Mouse (Mus musculus): Measurements from ENCODE around the gene Gm13199.

Gm13199 gene

GRCm38 (mm10) chr2:5862834-5863233 lies at the start of gene Gm13199:
Gene Gm13199, minus strand, starts transcription at chr2:5862934.
- no peak for DNase-seq (ENCODE audit: low read depth, low spot score)

- no peak for DNase-seq (ENCODE audit: low read depth, low spot score)
Observed at GRCm38 (mm10) chr2:5911282-5911965, 48.7 kb upstream of the Gm13199 start.

GRCm38 (mm10) chr2:5906625-5907024 lies 43.9 kb upstream of the Gm13199 start:
- peak; percentile 61 for DNase-seq (ENCODE audit: low read depth, low spot score)

GRCm38 (mm10) chr2:5906092-5906491 lies 43.4 kb upstream of the Gm13199 start:
- peak; percentile 12 for DNase-seq (ENCODE audit: low read depth, low spot score)

- no peak for DNase-seq (ENCODE audit: low read depth, low spot score)
Observed at GRCm38 (mm10) chr2:5900145-5900544, 37.4 kb upstream of the Gm13199 start.

- peak; percentile 98 for DNase-seq (ENCODE audit: low read depth, low spot score)
Observed at GRCm38 (mm10) chr2:5894843-5895570, 32.3 kb upstream of the Gm13199 start, which contains the start of gene Sec61a2. Gene Sec61a2, minus strand, starts transcription at chr2:5895432.

GRCm38 (mm10) chr2:5894296-5894695 lies 31.6 kb upstream of the Gm13199 start:
- no peak for DNase-seq (ENCODE audit: low read depth, low spot score)

- DNase-seq (ENCODE audit: low read depth, low spot score), result no peak
Observed at GRCm38 (mm10) chr2:5889412-5889811, 26.7 kb upstream of the Gm13199 start.

- no peak for DNase-seq (ENCODE audit: low read depth, low spot score)
Observed at GRCm38 (mm10) chr2:5888865-5889264, 26.1 kb upstream of the Gm13199 start.

GRCm38 (mm10) chr2:5877446-5877845 lies 14.7 kb upstream of the Gm13199 start:
- no peak for DNase-seq (ENCODE audit: low read depth, low spot score)

GRCm38 (mm10) chr2:5869746-5870145 lies 7.0 kb upstream of the Gm13199 start:
- no peak for DNase-seq (ENCODE audit: low read depth, low spot score)

- no peak for DNase-seq (ENCODE audit: low read depth, low spot score)
Observed at GRCm38 (mm10) chr2:5867681-5868080, 4.9 kb upstream of the Gm13199 start.

GRCm38 (mm10) chr2:5851866-5852265 lies 10.9 kb downstream of the Gm13199 start:
- no peak for DNase-seq (ENCODE audit: low read depth, low spot score)

GRCm38 (mm10) chr2:5851116-5851515 lies 11.6 kb downstream of the Gm13199 start:
- no peak for DNase-seq (ENCODE audit: low read depth, low spot score)

GRCm38 (mm10) chr2:5845826-5846225 lies 16.9 kb downstream of the Gm13199 start:
- DNase-seq (ENCODE audit: low read depth, low spot score), result no peak

- peak; percentile 89 for DNase-seq (ENCODE audit: low read depth, low spot score)
Observed at GRCm38 (mm10) chr2:5844873-5845631, 17.7 kb downstream of the Gm13199 start, which contains the start of the genes Nudt5 and Cdc123. Gene Nudt5, plus strand, starts transcription at chr2:5845019. Gene Cdc123, minus strand, starts transcription at chr2:5845164.

- no peak for DNase-seq (ENCODE audit: low read depth, low spot score)
Observed at GRCm38 (mm10) chr2:5844181-5844872, 18.4 kb downstream of the Gm13199 start.

GRCm38 (mm10) chr2:5840815-5841214 lies 21.9 kb downstream of the Gm13199 start:
- no peak for DNase-seq (ENCODE audit: low read depth, low spot score)

- DNase-seq (ENCODE audit: low read depth, low spot score), result no peak
Observed at GRCm38 (mm10) chr2:5825265-5825913, 37.3 kb downstream of the Gm13199 start.

- DNase-seq (ENCODE audit: low read depth, low spot score), result no peak
Observed at GRCm38 (mm10) chr2:5824685-5825084, 38.0 kb downstream of the Gm13199 start.

GRCm38 (mm10) chr2:5824213-5824612 lies 38.5 kb downstream of the Gm13199 start:
- peak; percentile 16 for DNase-seq (ENCODE audit: low read depth, low spot score)
